Mouse (Mus musculus): ENCODE measurements around the gene Nkain1.

Nkain1 gene

GRCm38 (mm10) chr4:130550511-130550910 is 23.5 kb downstream of the Nkain1 start:
- DNase-seq (ENCODE audit: low read depth), result no peak

- no peak for DNase-seq (ENCODE audit: low read depth)
Measured at GRCm38 (mm10) chr4:130549189-130549588, 24.8 kb downstream of the Nkain1 start.

GRCm38 (mm10) chr4:130546798-130547562 is 27.0 kb downstream of the Nkain1 start:
- DNase-seq (ENCODE audit: low read depth), result no peak

- DNase-seq (ENCODE audit: low read depth), result no peak
Measured at GRCm38 (mm10) chr4:130544392-130544791, 29.6 kb downstream of the Nkain1 start.

GRCm38 (mm10) chr4:130543121-130543520 is 30.9 kb downstream of the Nkain1 start:
- DNase-seq (ENCODE audit: low read depth), result no peak

GRCm38 (mm10) chr4:130540831-130541230 is 33.1 kb downstream of the Nkain1 start:
- no peak for DNase-seq (ENCODE audit: low read depth)

GRCm38 (mm10) chr4:130539706-130540105 is 34.3 kb downstream of the Nkain1 start:
- no peak for DNase-seq (ENCODE audit: low read depth)

- DNase-seq (ENCODE audit: low read depth), result no peak
Measured at GRCm38 (mm10) chr4:130539053-130539452, 34.9 kb downstream of the Nkain1 start.

GRCm38 (mm10) chr4:130537371-130537770 is 36.6 kb downstream of the Nkain1 start:
- no peak for DNase-seq (ENCODE audit: low read depth)

- no peak for DNase-seq (ENCODE audit: low read depth)
Measured at GRCm38 (mm10) chr4:130535789-130536188, 38.2 kb downstream of the Nkain1 start.

- DNase-seq (ENCODE audit: low read depth), result peak; percentile 71
Measured at GRCm38 (mm10) chr4:130533975-130534374, 40.0 kb downstream of the Nkain1 start.

- no peak for DNase-seq (ENCODE audit: low read depth)
Measured at GRCm38 (mm10) chr4:130532347-130532746, 41.6 kb downstream of the Nkain1 start.

- DNase-seq (ENCODE audit: low read depth), result no peak
Measured at GRCm38 (mm10) chr4:130531645-130532280, 42.2 kb downstream of the Nkain1 start.

- DNase-seq (ENCODE audit: low read depth), result no peak
Measured at GRCm38 (mm10) chr4:130527804-130528203, 46.2 kb downstream of the Nkain1 start.

GRCm38 (mm10) chr4:130525041-130525440 is 48.9 kb downstream of the Nkain1 start:
- DNase-seq (ENCODE audit: low read depth), result no peak

- DNase-seq (ENCODE audit: low read depth), result no peak
Measured at GRCm38 (mm10) chr4:130521466-130521865, 52.5 kb downstream of the Nkain1 start.

- no peak for DNase-seq (ENCODE audit: low read depth)
Measured at GRCm38 (mm10) chr4:130520482-130520851, 53.5 kb downstream of the Nkain1 start.

GRCm38 (mm10) chr4:130519567-130520481 is 54.1 kb downstream of the Nkain1 start:
- DNase-seq (ENCODE audit: low read depth), result peak; percentile 93

- no peak for DNase-seq (ENCODE audit: low read depth)
Measured at GRCm38 (mm10) chr4:130516490-130516889, 57.5 kb downstream of the Nkain1 start.
